Mouse (Mus musculus) forebrain, embryonic 12.5 days (tissue): Measurements from ENCODE around the gene Cd300ld3. TPM values are rescaled to one million over a fixed set of nuclear protein-coding genes. Genes with fewer than 3 reads are reported as not detected.

Experiments used
- ATAC-seq: fragments of 200-750 bp; cut with Nextera tagmentation; 2 replicates; pipeline ENCODE4 v1.8.0; 2017; ENCODE audit warnings: moderate TSS enrichment; ENCODE audit not compliant: low FRiP score
- H3K27ac ChIP-seq: fragments of 300-500 bp; sonication (generic); 2 replicates; pipeline ENCODE4 v1.5.1; 2016; ENCODE audit warnings: mild to moderate bottlenecking
- H3K27me3 ChIP-seq: fragments of 300-500 bp; sonication (generic); 2 replicates; pipeline ENCODE4 v1.6.1; 2016; ENCODE audit warnings: mild to moderate bottlenecking
- H3K36me3 ChIP-seq: fragments of 300-500 bp; sonication (generic); replicated peaks from 2 replicates; pipeline ENCODE4 v1.6.1; 2016; ENCODE audit warnings: mild to moderate bottlenecking
- H3K4me1 ChIP-seq: fragments of 300-500 bp; sonication (generic); 2 replicates; pipeline ENCODE4 v1.6.1; 2016
- H3K4me2 ChIP-seq: fragments of 300-500 bp; sonication (generic); 2 replicates; pipeline ENCODE4 v1.6.1; 2016; ENCODE audit warnings: mild to moderate bottlenecking, moderate library complexity
- H3K4me3 ChIP-seq: fragments of 300-500 bp; sonication (generic); replicated peaks from 2 replicates; pipeline ENCODE4 v1.5.1; 2016; ENCODE audit warnings: mild to moderate bottlenecking
- H3K9ac ChIP-seq: fragments of 300-500 bp; sonication (generic); 2 replicates; pipeline ENCODE4 v1.6.1; 2016; ENCODE audit warnings: mild to moderate bottlenecking
- H3K9me3 ChIP-seq: fragments of 300-500 bp; sonication (generic); 2 replicates; pipeline ENCODE4 v1.6.1; 2016
- WGBS: fragments of 180-500 bp; shearing (Covaris S2); methylation state at CpG from one replicate; pipeline ENCODE4 v1.1.7; 2016; 5-methylcytosine and 5-hydroxymethylcytosine counted together
- polyA plus RNA-seq: library from polyadenylated mRNA; unstranded; fragments of >200 nt; fragmentation: Nextera tagmentation; extraction: Ambion mirVana; gene quantifications from 2 replicates; pipeline ENCODE4 v1.2.1, GENCODE M21; 2016

The Cd300ld3 gene
- polyA plus RNA-seq, 1 experiment from 2014 or later = not detected

- H3K4me2 ChIP-seq = no peak overlapping the region
- no peak for ATAC-seq
- H3K4me3 ChIP-seq = no peak overlapping the region
Measured at GRCm38 (mm10) chr11:115077436-115077835, 29.2 kb upstream of the Cd300ld3 start.

GRCm38 (mm10) chr11:115075859-115076258, 27.6 kb upstream of the Cd300ld3 start:
- no peak overlapping the region for H3K27ac ChIP-seq
- 82% methylated on average over 5 of the region's 5 CpGs for WGBS
- no peak for ATAC-seq
- H3K4me3 ChIP-seq = no peak overlapping the region
- no peaks in the 10 kb centered on the region for H3K9me3 ChIP-seq
- 0 out of 2 replicates have a peak, but pooled peaks cover 2% of the 10 kb centered on the region for H3K27me3 ChIP-seq
- peaks cover 14% of the 10 kb centered on the region for H3K4me1 ChIP-seq
- H3K36me3 ChIP-seq = no peaks in the 10 kb centered on the region
- H3K4me2 ChIP-seq = no peak overlapping the region
- no peak overlapping the region for H3K9ac ChIP-seq

More at GRCm38 (mm10) chr11:115077436-115077835, 29.2 kb upstream of the Cd300ld3 start:
- no peaks in the 10 kb centered on the region for H3K4me1 ChIP-seq
- 0 out of 2 replicates have a peak, but pooled peaks cover 6% of the 10 kb centered on the region for H3K27me3 ChIP-seq
- no peak overlapping the region for H3K27ac ChIP-seq
- H3K9me3 ChIP-seq = no peaks in the 10 kb centered on the region
- H3K36me3 ChIP-seq = no peaks in the 10 kb centered on the region
- 96% methylated on average over 1 of the region's 1 CpGs for WGBS
- no peak overlapping the region for H3K9ac ChIP-seq

GRCm38 (mm10) chr11:115075407-115075806, 27.2 kb upstream of the Cd300ld3 start:
- no peak overlapping the region for H3K9ac ChIP-seq
- ATAC-seq = no peak
- 0 out of 2 replicates have a peak, but pooled peaks cover 2% of the 10 kb centered on the region for H3K27me3 ChIP-seq
- WGBS = 78% methylated on average over 7 of the region's 7 CpGs
- H3K27ac ChIP-seq = no peak overlapping the region
- no peak overlapping the region for H3K4me3 ChIP-seq
- peaks cover 18% of the 10 kb centered on the region for H3K4me1 ChIP-seq
- no peak overlapping the region for H3K4me2 ChIP-seq
- H3K36me3 ChIP-seq = no peaks in the 10 kb centered on the region
- H3K9me3 ChIP-seq = no peaks in the 10 kb centered on the region

- Histone ChIP-seq H3K9ac (no peak overlapping the region), H3K9me3 (no peaks in the 10 kb centered on the region), H3K27ac (no peak overlapping the region), H3K4me2 (no peak overlapping the region), H3K36me3 (no peaks in the 10 kb centered on the region), H3K27me3 (0 out of 2 replicates have a peak, but pooled peaks cover 6% of the 10 kb centered on the region), H3K4me3 (no peak overlapping the region), H3K4me1 (peaks cover 19% of the 10 kb centered on the region)
- no peak for ATAC-seq
- 66% methylated on average over 5 of the region's 5 CpGs for WGBS
Measured at GRCm38 (mm10) chr11:115073002-115073401, 24.8 kb upstream of the Cd300ld3 start.

- peak overlapping the region; percentile 38 for H3K4me2 ChIP-seq
- H3K36me3 ChIP-seq = no peaks in the 10 kb centered on the region
- ATAC-seq = no peak
- H3K4me1 ChIP-seq = peaks cover 19% of the 10 kb centered on the region
- H3K27ac ChIP-seq = no peak overlapping the region
- H3K27me3 ChIP-seq = 0 out of 2 replicates have a peak, but pooled peaks cover 6% of the 10 kb centered on the region
- H3K4me3 ChIP-seq = no peak overlapping the region
- WGBS = 29% methylated on average over 14 of the region's 14 CpGs
- no peaks in the 10 kb centered on the region for H3K9me3 ChIP-seq
- H3K9ac ChIP-seq = no peak overlapping the region
Measured at GRCm38 (mm10) chr11:115071631-115072294, 23.6 kb upstream of the Cd300ld3 start.

GRCm38 (mm10) chr11:115071015-115071551, 22.9 kb upstream of the Cd300ld3 start:
- WGBS = 11% methylated on average over 9 of the region's 9 CpGs
- no peaks in the 10 kb centered on the region for H3K9me3 ChIP-seq
- H3K4me3 ChIP-seq = no peak overlapping the region
- no peak overlapping the region for H3K9ac ChIP-seq
- peak overlapping the region; percentile 38 for H3K4me2 ChIP-seq
- H3K27me3 ChIP-seq = 0 out of 2 replicates have a peak, but pooled peaks cover 6% of the 10 kb centered on the region
- no peak for ATAC-seq
- no peaks in the 10 kb centered on the region for H3K36me3 ChIP-seq
- peaks cover 19% of the 10 kb centered on the region for H3K4me1 ChIP-seq
- no peak overlapping the region for H3K27ac ChIP-seq

- peaks cover 14% of the 10 kb centered on the region for H3K4me1 ChIP-seq
- H3K4me3 ChIP-seq = no peak overlapping the region
- 0 out of 2 replicates have a peak, but pooled peaks cover 3% of the 10 kb centered on the region for H3K27me3 ChIP-seq
- ATAC-seq = no peak
- H3K36me3 ChIP-seq = no peaks in the 10 kb centered on the region
- no peak overlapping the region for H3K9ac ChIP-seq
- WGBS = 76% methylated on average over 6 of the region's 6 CpGs
- no peaks in the 10 kb centered on the region for H3K9me3 ChIP-seq
- H3K4me2 ChIP-seq = no peak overlapping the region
- H3K27ac ChIP-seq = no peak overlapping the region
Measured at GRCm38 (mm10) chr11:115066768-115067167, 18.6 kb upstream of the Cd300ld3 start.

- no peak for ATAC-seq
- 28% methylated on average over 5 of the region's 5 CpGs for WGBS
- no peak within 1 kb of the TSS for H3K4me3 ChIP-seq
Measured at GRCm38 (mm10) chr11:115062077-115062476, 13.9 kb upstream of the Cd300ld3 start, which contains the start of gene Cd300e. TSS of gene Cd300e (minus strand) at chr11:115062177.

GRCm38 (mm10) chr11:115059797-115060196, 11.6 kb upstream of the Cd300ld3 start:
- 96% methylated on average over 2 of the region's 2 CpGs for WGBS
- Histone ChIP-seq H3K4me3 (no peak overlapping the region), H3K9ac (no peak overlapping the region), H3K9me3 (no peaks in the 10 kb centered on the region), H3K36me3 (no peaks in the 10 kb centered on the region), H3K27me3 (no peaks in the 10 kb centered on the region), H3K4me2 (no peak overlapping the region), H3K27ac (no peak overlapping the region), H3K4me1 (no peaks in the 10 kb centered on the region)
- no peak for ATAC-seq

More at GRCm38 (mm10) chr11:115062077-115062476, 13.9 kb upstream of the Cd300ld3 start, which contains the start of gene Cd300e:
- Histone ChIP-seq H3K27ac (no peak within 1 kb of the TSS), H3K9ac (no peak within 1 kb of the TSS), H3K9me3 (no peaks in the 10 kb centered on the region), H3K4me1 (no peaks in the 10 kb centered on the region), H3K36me3 (no peaks in the 10 kb centered on the region), H3K4me2 (no peak within 1 kb of the TSS), H3K27me3 (no peaks in the 10 kb centered on the region)

GRCm38 (mm10) chr11:115058701-115059100, 10.5 kb upstream of the Cd300ld3 start:
- no peak overlapping the region for H3K4me2 ChIP-seq
- no peaks in the 10 kb centered on the region for H3K9me3 ChIP-seq
- ATAC-seq = no peak
- H3K4me1 ChIP-seq = no peaks in the 10 kb centered on the region
- no peak overlapping the region for H3K27ac ChIP-seq
- no peaks in the 10 kb centered on the region for H3K27me3 ChIP-seq
- WGBS = 85% methylated on average over 4 of the region's 4 CpGs
- no peak overlapping the region for H3K4me3 ChIP-seq
- no peak overlapping the region for H3K9ac ChIP-seq
- H3K36me3 ChIP-seq = no peaks in the 10 kb centered on the region

GRCm38 (mm10) chr11:115054537-115054936, 6.3 kb upstream of the Cd300ld3 start:
- no peak for ATAC-seq
- no peak overlapping the region for H3K4me2 ChIP-seq

GRCm38 (mm10) chr11:115052991-115053390, 4.8 kb upstream of the Cd300ld3 start:
- 100% methylated on average over 1 of the region's 1 CpGs for WGBS
- Histone ChIP-seq H3K27me3 (peaks cover 11% of the 10 kb centered on the region; the same call in 1 of the 2 replicates), H3K27ac (no peak overlapping the region), H3K4me1 (no peaks in the 10 kb centered on the region), H3K36me3 (no peaks in the 10 kb centered on the region), H3K4me2 (no peak overlapping the region), H3K4me3 (no peak overlapping the region), H3K9me3 (no peaks in the 10 kb centered on the region), H3K9ac (no peak overlapping the region)
- ATAC-seq = no peak

More at GRCm38 (mm10) chr11:115054537-115054936, 6.3 kb upstream of the Cd300ld3 start:
- Histone ChIP-seq H3K4me1 (no peaks in the 10 kb centered on the region), H3K9ac (no peak overlapping the region), H3K36me3 (no peaks in the 10 kb centered on the region), H3K27me3 (peaks cover 11% of the 10 kb centered on the region; the same call in 1 of the 2 replicates), H3K4me3 (no peak overlapping the region), H3K9me3 (no peaks in the 10 kb centered on the region), H3K27ac (no peak overlapping the region)
